ENCODE assay signal across 10 mouse cellular contexts in genomic region chr8:79078556-79079195, GRCm38 (mm10). TPM values are rescaled to one million over a fixed set of nuclear protein-coding genes. Genes with fewer than 3 reads are reported as not detected.
DNase-seq lines count a peak whose midpoint lies in the region; ATAC-seq lines count a peak whose summit lies in the region.
"Had no signal": no experiment of that assay in that cellular context is flagged by ENCODE, and none has a peak within 500 bp of the region (broad histone marks: within the 10 kb centered on the region; RNA-seq: fewer than 3 reads in every experiment).

No protein-coding gene starts in this region.

- 19% methylated on average over 11 of the region's 11 CpGs for WGBS in neural tube, embryonic 11.5 days
- 12% methylated on average over 11 of the region's 11 CpGs for WGBS in hindbrain, embryonic 14.5 days
- 8% methylated on average over 11 of the region's 11 CpGs for WGBS in midbrain, embryonic 15.5 days

- H3K9ac ChIP-seq in neural tube, embryonic 11.5 days (ENCODE audit: low read length): no peak overlapping the region
- peak overlapping the region; percentile 12 for H3K9ac ChIP-seq in hindbrain, embryonic 14.5 days
- H3K9ac ChIP-seq in midbrain, embryonic 15.5 days: peak overlapping the region; percentile 1; the same call in 1 of the 2 replicates

- H3K36me3 ChIP-seq in neural tube, embryonic 11.5 days (ENCODE audit: control insufficient read depth, insufficient read depth, low read length): peaks cover 6% of the 10 kb centered on the region; the same call in 1 of the 2 replicates
- peaks cover 43% of the 10 kb centered on the region for H3K36me3 ChIP-seq in hindbrain, embryonic 14.5 days (replicated peaks; ENCODE audit: control insufficient read depth, insufficient read depth)
- no peaks in the 10 kb centered on the region; the same call in 1 of the 2 replicates for H3K36me3 ChIP-seq in midbrain, embryonic 15.5 days (replicated peaks)

- no peak overlapping the region for H3K4me2 ChIP-seq in neural tube, embryonic 11.5 days (ENCODE audit: low read depth)
- H3K4me2 ChIP-seq in hindbrain, embryonic 14.5 days (replicated peaks): no peak overlapping the region
- H3K4me2 ChIP-seq in midbrain, embryonic 15.5 days: peak overlapping the region; percentile 21

- peak; percentile 8 for DNase-seq in neural tube, embryonic 11.5 days (ENCODE audit: low spot score)
- no peak for DNase-seq in neural tube, embryonic 10.5 days (ENCODE audit: extremely low spot score, low spot score)
- no peak for DNase-seq in hindbrain, embryonic 14.5 days (ENCODE audit: low spot score)
- DNase-seq in natural killer cell, adult 2 months (ENCODE audit: low spot score in 2 of 2): no peak
- no peak for DNase-seq in ovary, postnatal 14 days (ENCODE audit: low spot score)
- DNase-seq in right cerebral cortex, adult 18-20 months: no peak
- no peak for DNase-seq in right cerebral cortex, postnatal 14 days
- DNase-seq: left cerebral cortex, postnatal 4 days; lung, postnatal 14 days had no signal

- peaks cover 16% of the 10 kb centered on the region; the same call in 1 of the 2 replicates for H3K4me1 ChIP-seq in neural tube, embryonic 11.5 days (ENCODE audit: control insufficient read depth, insufficient read depth, low read length)
- H3K4me1 ChIP-seq in hindbrain, embryonic 14.5 days (replicated peaks; ENCODE audit: control insufficient read depth, insufficient read depth, low read length): peaks cover 42% of the 10 kb centered on the region
- peaks cover 33% of the 10 kb centered on the region for H3K4me1 ChIP-seq in midbrain, embryonic 15.5 days

- H3K4me3 ChIP-seq in neural tube, embryonic 11.5 days (ENCODE audit: low read depth, low read length): no peak overlapping the region
- H3K4me3 ChIP-seq in hindbrain, embryonic 14.5 days (replicated peaks; ENCODE audit: low read length): no peak overlapping the region
- H3K4me3 ChIP-seq in midbrain, embryonic 15.5 days: no peak overlapping the region

- H3K27me3 ChIP-seq in neural tube, embryonic 11.5 days (ENCODE audit: control insufficient read depth, insufficient read depth, low read length): no peaks in the 10 kb centered on the region
- H3K27me3 ChIP-seq in hindbrain, embryonic 14.5 days (ENCODE audit: control insufficient read depth, insufficient read depth, low read length): no peaks in the 10 kb centered on the region
- H3K27me3 ChIP-seq in midbrain, embryonic 15.5 days (replicated peaks): no peaks in the 10 kb centered on the region

- peak; percentile 36 for ATAC-seq in neural tube, embryonic 11.5 days (ENCODE audit: insufficient read depth, low FRiP score, low TSS enrichment)
- peak; percentile 28 for ATAC-seq in hindbrain, embryonic 14.5 days (ENCODE audit: low FRiP score)
- peak; percentile 79 for ATAC-seq in midbrain, embryonic 15.5 days (replicated peaks)

- no peaks in the 10 kb centered on the region for H3K9me3 ChIP-seq in neural tube, embryonic 11.5 days (ENCODE audit: control insufficient read depth, low read length)
- H3K9me3 ChIP-seq in hindbrain, embryonic 14.5 days (ENCODE audit: control insufficient read depth, low read length): no peaks in the 10 kb centered on the region
- no peaks in the 10 kb centered on the region for H3K9me3 ChIP-seq in midbrain, embryonic 15.5 days

- H3K27ac ChIP-seq in neural tube, embryonic 11.5 days (ENCODE audit: low read depth, low read length): peak overlapping the region; percentile 69
- peak overlapping the region; percentile 78 for H3K27ac ChIP-seq in hindbrain, embryonic 14.5 days
- peak overlapping the region; percentile 86 for H3K27ac ChIP-seq in midbrain, embryonic 15.5 days

RNA-seq across cellular contexts. Expression of gene Zfp827, which starts 50.4 kb away (rescaled TPM):
- polyA plus RNA-seq in neural tube, embryonic 11.5 days (2014; fragmentation: Nextera tagmentation; extraction: Ambion mirVana): 12.1 and 12.5 TPM in 2 replicates
- polyA plus RNA-seq in hindbrain, embryonic 14.5 days (2014; fragmentation: Nextera tagmentation; extraction: Ambion mirVana): 15.5 and 15.6 TPM in 2 replicates
- polyA plus RNA-seq in midbrain, embryonic 15.5 days (2015; fragmentation: Nextera tagmentation; extraction: Ambion mirVana): 13.6 and 13.9 TPM in 2 replicates

Comparison
In these comparisons a context has a peak if more than half of its experiments do, and no peak if none do; other contexts are left out.
1. ATAC-seq: peak in every context shown above with its lines; median percentile 79 in midbrain, embryonic 15.5 days; 36 in neural tube, embryonic 11.5 days; 28 in hindbrain, embryonic 14.5 days.